Mouse (Mus musculus) G1E-ER4 (cell line): Measurements from ENCODE around the gene Tgm7. TPM values are rescaled to one million over a fixed set of nuclear protein-coding genes. Genes with fewer than 3 reads are reported as not detected.

Experiments
- GATA1 ChIP-seq: IDR thresholded peaks from one replicate; pipeline ENCODE4 v1.8.0; 2012; ENCODE audit warnings: low read length, inconsistent platforms
- polyA plus RNA-seq: library from polyadenylated mRNA; stranded (reverse); fragments of >175 nt; gene quantifications from 2 replicates; pipeline ENCODE4 v1.2.3, GENCODE M21; 2012

Gene Tgm7
- polyA plus RNA-seq = not detected in 2 replicates

- TF ChIP-seq GATA1 = no peak
Observed at GRCm38 (mm10) chr2:121109695-121110094, at the start of gene Tgm7. TSS of gene Tgm7 (minus strand) at chr2:121109795.

- no peak for TF ChIP-seq GATA1
Observed at GRCm38 (mm10) chr2:121153100-121153499, 43.5 kb upstream of the Tgm7 start.

- no peak for TF ChIP-seq GATA1
Observed at GRCm38 (mm10) chr2:121149679-121150078, 40.1 kb upstream of the Tgm7 start.

DNA sequence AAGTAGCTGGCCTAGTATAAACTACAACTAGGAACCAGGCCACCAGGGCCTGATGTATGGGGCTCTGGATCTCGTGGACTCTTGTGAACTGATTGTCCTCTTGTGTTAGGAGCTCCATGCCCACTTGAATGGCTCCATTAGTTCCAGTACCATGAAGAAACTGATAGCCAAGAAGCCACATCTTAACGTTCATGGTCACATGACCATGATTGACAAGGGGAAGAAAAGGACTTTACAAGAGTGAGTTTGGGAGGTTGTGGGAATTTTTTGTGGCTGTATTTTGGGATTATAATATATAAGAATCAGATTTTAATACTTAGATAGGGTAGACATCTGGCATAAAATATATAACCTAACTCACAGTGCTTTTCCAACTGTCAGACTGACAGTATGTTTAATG, 32.8 kb upstream of the Tgm7 start:
- no peak for TF ChIP-seq GATA1

GRCm38 (mm10) chr2:121141216-121142035, 31.8 kb upstream of the Tgm7 start:
- TF ChIP-seq GATA1 = no peak

GRCm38 (mm10) chr2:121140018-121140882, 30.7 kb upstream of the Tgm7 start, which contains the start of the genes Adal and Lcmt2:
TSS of gene Adal (plus strand) at chr2:121140428.
TSS of gene Lcmt2 (minus strand) at chr2:121140653.
- TF ChIP-seq GATA1 = no peak

DNA sequence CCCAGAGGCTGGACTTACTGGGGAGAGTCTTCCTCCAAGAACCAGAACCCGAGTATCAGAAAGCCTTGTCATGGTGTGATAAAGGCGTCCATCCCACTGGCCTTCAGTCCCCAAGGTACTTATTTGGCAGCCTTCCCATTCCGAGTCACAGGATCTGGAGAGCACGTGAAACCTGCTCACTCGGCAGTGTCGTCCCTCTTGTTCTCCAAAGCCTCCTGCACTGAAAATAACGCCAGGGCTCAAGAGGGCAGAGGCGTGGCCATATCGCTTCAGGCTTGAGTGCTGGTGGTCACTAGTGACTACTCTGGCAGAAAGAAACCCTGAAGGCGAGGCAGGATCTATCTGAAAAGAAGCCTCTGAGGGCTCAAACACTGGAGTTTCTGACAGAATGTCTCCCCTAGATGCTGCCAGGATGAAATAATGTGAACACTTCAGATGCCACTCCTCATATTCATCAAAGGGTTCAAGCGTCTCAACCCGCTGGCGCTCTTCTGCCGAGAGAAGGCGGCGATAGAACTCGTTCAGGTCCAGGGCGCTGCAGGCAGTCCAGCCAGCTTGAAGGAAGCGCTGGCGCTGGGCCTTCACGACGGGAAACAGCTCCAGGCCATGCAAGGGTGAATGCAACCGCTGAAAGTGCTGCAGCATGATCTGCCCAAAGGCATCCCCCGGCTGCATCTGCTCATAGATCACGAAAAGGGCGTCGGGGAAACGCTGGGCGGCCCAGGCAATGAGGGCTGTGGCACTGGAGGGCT, 29.8 kb upstream of the Tgm7 start:
- TF ChIP-seq GATA1 = no peak

DNA sequence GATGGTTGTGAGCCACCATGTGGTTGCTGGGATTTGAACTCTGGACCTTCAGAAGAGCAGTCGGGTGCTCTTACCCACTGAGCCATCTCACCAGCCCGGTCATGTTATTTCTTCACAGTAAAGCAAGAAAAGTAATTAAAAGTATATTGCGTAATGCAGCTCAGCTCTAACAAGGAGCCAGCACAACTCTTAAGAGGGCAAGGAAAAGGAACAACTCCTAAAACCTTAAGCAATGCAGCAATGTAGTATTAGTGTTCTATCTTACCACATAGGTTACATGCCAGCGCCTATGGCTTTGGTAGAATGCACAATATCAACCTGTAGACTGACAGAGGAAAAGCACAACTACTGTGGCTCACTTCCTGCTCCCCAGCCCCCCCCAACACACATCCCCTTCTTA, 27.8 kb upstream of the Tgm7 start:
- TF ChIP-seq GATA1 = no peak

DNA sequence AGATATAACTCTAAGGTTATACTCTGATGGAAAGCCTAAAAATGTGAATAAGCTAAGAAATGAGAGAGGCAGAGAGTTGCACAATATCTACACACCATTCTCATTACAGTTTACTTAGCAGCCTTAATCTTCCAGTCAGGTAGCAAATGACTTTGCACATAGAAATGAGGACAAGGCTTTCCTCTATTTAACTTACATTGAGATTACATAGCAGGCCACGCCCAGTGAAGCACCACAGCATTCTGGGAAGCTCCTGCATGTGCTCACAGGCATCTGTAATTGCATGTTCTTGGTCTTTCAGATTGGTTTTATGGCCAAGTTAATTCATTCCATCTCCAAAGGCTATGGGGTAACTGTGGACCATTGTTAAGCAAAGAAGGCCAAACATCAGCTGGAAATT, 23.2 kb upstream of the Tgm7 start:
- TF ChIP-seq GATA1 = no peak

GRCm38 (mm10) chr2:121128865-121129620, 19.4 kb upstream of the Tgm7 start:
- TF ChIP-seq GATA1 = no peak

DNA sequence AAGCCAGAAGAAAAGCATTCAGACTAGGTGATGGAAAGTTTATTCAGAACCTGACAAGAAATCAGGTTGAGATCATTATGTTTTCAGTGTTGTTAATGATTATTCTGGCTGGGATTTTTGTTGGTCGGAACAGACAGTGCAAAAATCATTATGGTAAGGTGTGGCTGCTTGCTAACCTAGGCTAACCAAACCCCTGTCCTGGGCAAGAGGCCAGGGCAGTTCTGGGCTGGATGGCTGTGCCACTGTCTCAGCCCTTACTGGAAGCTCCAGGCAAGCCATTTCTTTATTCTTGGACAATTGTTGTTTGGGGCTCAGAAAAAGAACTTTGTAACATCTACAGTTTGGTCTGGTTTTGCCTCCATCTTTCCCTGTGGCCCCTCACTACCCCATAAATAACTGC, 17.9 kb upstream of the Tgm7 start:
- no peak for TF ChIP-seq GATA1

GRCm38 (mm10) chr2:121119260-121119659, 9.7 kb upstream of the Tgm7 start:
- TF ChIP-seq GATA1 = no peak

DNA sequence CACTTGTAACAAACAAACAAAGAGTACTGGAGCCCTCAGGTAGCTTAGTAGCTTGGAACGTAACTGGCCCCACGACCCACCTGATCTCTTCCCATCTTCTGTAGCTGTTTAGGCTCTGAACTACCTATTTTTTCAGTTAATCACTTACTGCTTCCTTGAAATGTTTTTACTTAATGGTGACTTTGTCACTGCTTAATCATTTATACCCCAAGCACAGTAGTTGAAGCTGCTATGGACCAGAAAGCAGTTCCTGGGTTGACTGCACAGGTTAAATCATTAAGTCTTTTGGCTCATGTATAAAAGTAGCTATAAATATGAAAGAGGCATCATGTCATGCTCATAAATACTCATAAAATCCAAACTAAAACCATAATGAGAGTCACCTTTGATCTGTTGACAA, 5.8 kb upstream of the Tgm7 start:
- no peak for TF ChIP-seq GATA1

- no peak for TF ChIP-seq GATA1
Observed at GRCm38 (mm10) chr2:121105940-121106339, 3.7 kb downstream of the Tgm7 start.

DNA sequence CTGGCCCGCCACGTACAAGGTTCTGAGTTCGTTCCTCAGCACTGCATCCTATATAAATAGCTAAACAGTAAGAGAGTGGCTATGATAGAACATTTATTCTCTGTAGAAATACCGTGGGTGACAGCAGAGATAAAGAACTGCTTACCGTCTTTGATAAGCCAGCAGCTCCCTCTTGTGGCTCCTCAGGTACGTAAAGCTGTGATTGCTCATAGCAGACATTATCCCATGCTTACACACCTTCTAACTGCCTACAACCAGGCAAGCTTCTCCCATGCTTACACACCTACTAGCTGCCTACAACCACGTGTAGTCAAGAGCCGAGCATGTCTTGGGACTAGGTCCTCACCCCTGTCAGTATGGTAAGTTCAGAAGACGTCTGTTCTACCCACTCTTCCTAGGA, 7.5 kb downstream of the Tgm7 start:
- TF ChIP-seq GATA1 = no peak
